Mouse (Mus musculus): ENCODE measurements around the gene Surf1. TPM values are rescaled to one million over a fixed set of nuclear protein-coding genes. Genes with fewer than 3 reads are reported as not detected.
A peak's percentile ranks its signal among the peaks of the same experiment; 100 is the strongest.

Surf1 gene
- polyA plus RNA-seq, 1 experiment from 2014 or later: 64.7 TPM

GRCm38 (mm10) chr2:26910994-26911765, 5.2 kb downstream of the Surf1 start:
- DNase-seq (ENCODE audit: low spot score) (peak; percentile 70), ATAC-seq (ENCODE audit: low FRiP score, low TSS enrichment) (peak; percentile 30)
- Histone ChIP-seq H3K27me3 (ENCODE audit: control insufficient read depth, insufficient read depth, low read length) (no peaks in the 10 kb centered on the region), H3K4me3 (ENCODE audit: low read depth, low read length) (peak overlapping the region; percentile 76), H3K27ac (replicated peaks) (peak overlapping the region; percentile 88), H3K4me2 (replicated peaks; ENCODE audit: low read depth) (peak overlapping the region; percentile 92), H3K4me1 (replicated peaks; ENCODE audit: control insufficient read depth, insufficient read depth) (peaks cover 2% of the 10 kb centered on the region), H3K9me3 (ENCODE audit: control insufficient read depth, low read length) (no peaks in the 10 kb centered on the region), H3K36me3 (ENCODE audit: control insufficient read depth, insufficient read depth, low read length) (peaks cover 20% of the 10 kb centered on the region), H3K9ac (ENCODE audit: low read length) (peak overlapping the region; percentile 95)
- TF ChIP-seq CTCF (IDR thresholded peaks at IDR 0.05; ENCODE audit: low read depth): no peak
- no peak for TF ChIP-seq EP300 (optimal IDR thresholded peaks at IDR 0.05)
- WGBS: under 1% methylated on average over 37 of the region's 37 CpGs

GRCm38 (mm10) chr2:26910124-26910993, 6.0 kb downstream of the Surf1 start, which contains the start of the genes Med22 and Rpl7a:
TSS of gene Med22 (minus strand) at chr2:26910677.
TSS of gene Rpl7a (plus strand) at chr2:26910764.
- Histone ChIP-seq H3K4me1 (replicated peaks; ENCODE audit: control insufficient read depth, insufficient read depth) (peaks cover 2% of the 10 kb centered on the region), H3K27me3 (ENCODE audit: control insufficient read depth, insufficient read depth, low read length) (no peaks in the 10 kb centered on the region), H3K4me3 (ENCODE audit: low read depth, low read length) (peak within 1 kb of the TSS; percentile 76), H3K27ac (replicated peaks) (peak within 1 kb of the TSS; percentile 88), H3K36me3 (ENCODE audit: control insufficient read depth, insufficient read depth, low read length) (peaks cover 25% of the 10 kb centered on the region), H3K9me3 (ENCODE audit: control insufficient read depth, low read length) (no peaks in the 10 kb centered on the region), H3K4me2 (replicated peaks; ENCODE audit: low read depth) (peak within 1 kb of the TSS; percentile 92), H3K9ac (ENCODE audit: low read length) (peak within 1 kb of the TSS; percentile 95)
- WGBS: under 1% methylated on average over 73 of the region's 74 CpGs
- no peak for TF ChIP-seq CTCF (IDR thresholded peaks at IDR 0.05; ENCODE audit: low read depth)
- TF ChIP-seq EP300 (optimal IDR thresholded peaks at IDR 0.05): peak; percentile 99
- DNase-seq (ENCODE audit: low spot score): peak; percentile 100
- ATAC-seq (ENCODE audit: low FRiP score, low TSS enrichment): peak; percentile 94

- H3K27me3 ChIP-seq (ENCODE audit: control insufficient read depth, insufficient read depth, low read length): no peaks in the 10 kb centered on the region
- peak overlapping the region; percentile 83 for H3K4me2 ChIP-seq (replicated peaks; ENCODE audit: low read depth)
- H3K9me3 ChIP-seq (ENCODE audit: control insufficient read depth, low read length): no peaks in the 10 kb centered on the region
- H3K4me3 ChIP-seq (ENCODE audit: low read depth, low read length): peak overlapping the region; percentile 76
- DNase-seq (ENCODE audit: low spot score) (no peak), ATAC-seq (ENCODE audit: low FRiP score, low TSS enrichment) (no peak)
- peak overlapping the region; percentile 84 for H3K9ac ChIP-seq (ENCODE audit: low read length)
- peak overlapping the region; percentile 88 for H3K27ac ChIP-seq (replicated peaks)
- H3K4me1 ChIP-seq (replicated peaks; ENCODE audit: control insufficient read depth, insufficient read depth): peaks cover 2% of the 10 kb centered on the region; the same call in 1 of the 2 replicates
- peaks cover 23% of the 10 kb centered on the region for H3K36me3 ChIP-seq (ENCODE audit: control insufficient read depth, insufficient read depth, low read length)
- TF ChIP-seq EP300 (optimal IDR thresholded peaks at IDR 0.05): no peak
- peak; percentile 51 for TF ChIP-seq CTCF (IDR thresholded peaks at IDR 0.05; ENCODE audit: low read depth)
Measured at GRCm38 (mm10) chr2:26909387-26909784, 6.9 kb downstream of the Surf1 start.

- H3K9ac ChIP-seq (ENCODE audit: low read length): peak overlapping the region; percentile 48
- peak overlapping the region; percentile 83 for H3K4me2 ChIP-seq (replicated peaks; ENCODE audit: low read depth)
- H3K27ac ChIP-seq (replicated peaks): no peak overlapping the region
- no peak for ATAC-seq (ENCODE audit: low FRiP score, low TSS enrichment)
- H3K27me3 ChIP-seq (ENCODE audit: control insufficient read depth, insufficient read depth, low read length): no peaks in the 10 kb centered on the region
- H3K9me3 ChIP-seq (ENCODE audit: control insufficient read depth, low read length): no peaks in the 10 kb centered on the region
- DNase-seq (ENCODE audit: low spot score): no peak
- H3K4me1 ChIP-seq (replicated peaks; ENCODE audit: control insufficient read depth, insufficient read depth): peaks cover 4% of the 10 kb centered on the region; the same call in 1 of the 2 replicates
- peak overlapping the region; percentile 76; the same call in 1 of the 2 replicates for H3K4me3 ChIP-seq (ENCODE audit: low read depth, low read length)
- H3K36me3 ChIP-seq (ENCODE audit: control insufficient read depth, insufficient read depth, low read length): peaks cover 22% of the 10 kb centered on the region
- TF ChIP-seq CTCF (IDR thresholded peaks at IDR 0.05; ENCODE audit: low read depth) (no peak), EP300 (optimal IDR thresholded peaks at IDR 0.05) (no peak)
- 67% methylated on average over 18 of the region's 18 CpGs for WGBS
Measured at GRCm38 (mm10) chr2:26908710-26909386, 7.5 kb downstream of the Surf1 start.

- DNase-seq (ENCODE audit: low spot score) (peak; percentile 71), ATAC-seq (ENCODE audit: low FRiP score, low TSS enrichment) (no peak)
- WGBS: 29% methylated on average over 4 of the region's 4 CpGs
- TF ChIP-seq CTCF (IDR thresholded peaks at IDR 0.05; ENCODE audit: low read depth) (peak; percentile 88), EP300 (optimal IDR thresholded peaks at IDR 0.05) (no peak)
- no peak overlapping the region for H3K4me3 ChIP-seq (ENCODE audit: low read depth, low read length)
- H3K36me3 ChIP-seq (ENCODE audit: control insufficient read depth, insufficient read depth, low read length): peaks cover 12% of the 10 kb centered on the region
- H3K4me2 ChIP-seq (replicated peaks; ENCODE audit: low read depth): no peak overlapping the region
- peaks cover 7% of the 10 kb centered on the region for H3K4me1 ChIP-seq (replicated peaks; ENCODE audit: control insufficient read depth, insufficient read depth)
- no peak overlapping the region for H3K9ac ChIP-seq (ENCODE audit: low read length)
- H3K27me3 ChIP-seq (ENCODE audit: control insufficient read depth, insufficient read depth, low read length): no peaks in the 10 kb centered on the region
- no peaks in the 10 kb centered on the region for H3K9me3 ChIP-seq (ENCODE audit: control insufficient read depth, low read length)
- H3K27ac ChIP-seq (replicated peaks): no peak overlapping the region
Measured at GRCm38 (mm10) chr2:26907109-26907508, 9.2 kb downstream of the Surf1 start.

All from stomach, postnatal 0 days (tissue).